Mouse (Mus musculus): ENCODE measurements around the gene Tiparp.

Gene Tiparp

GRCm38 (mm10) chr3:65529471-65530215, 1.4 kb downstream of the Tiparp start:
- DNase-seq: no peak

- DNase-seq: no peak
Observed at GRCm38 (mm10) chr3:65533014-65533413, 4.8 kb downstream of the Tiparp start.

- no peak for DNase-seq
Observed at GRCm38 (mm10) chr3:65533598-65533997, 5.4 kb downstream of the Tiparp start.

- no peak for DNase-seq
Observed at GRCm38 (mm10) chr3:65534488-65534887, 6.3 kb downstream of the Tiparp start.

GRCm38 (mm10) chr3:65535087-65535761, 7.0 kb downstream of the Tiparp start:
- DNase-seq: no peak

GRCm38 (mm10) chr3:65537288-65537687, 9.1 kb downstream of the Tiparp start:
- no peak for DNase-seq

- no peak for DNase-seq
Observed at GRCm38 (mm10) chr3:65540906-65541551, 12.8 kb downstream of the Tiparp start.

GRCm38 (mm10) chr3:65541552-65541935, 13.3 kb downstream of the Tiparp start:
- DNase-seq: no peak

GRCm38 (mm10) chr3:65549785-65550184, 21.6 kb downstream of the Tiparp start:
- DNase-seq: no peak

GRCm38 (mm10) chr3:65551065-65551464, 22.9 kb downstream of the Tiparp start:
- no peak for DNase-seq

- DNase-seq: no peak
Observed at GRCm38 (mm10) chr3:65554633-65555032, 26.4 kb downstream of the Tiparp start.

- DNase-seq: no peak
Observed at GRCm38 (mm10) chr3:65558679-65559078, 30.5 kb downstream of the Tiparp start.

- no peak for DNase-seq
Observed at GRCm38 (mm10) chr3:65562212-65562611, 34.0 kb downstream of the Tiparp start.

GRCm38 (mm10) chr3:65562694-65563093, 34.5 kb downstream of the Tiparp start:
- no peak for DNase-seq

GRCm38 (mm10) chr3:65563926-65564624, 35.9 kb downstream of the Tiparp start:
- no peak for DNase-seq

- no peak for DNase-seq
Observed at GRCm38 (mm10) chr3:65565632-65566300, 37.6 kb downstream of the Tiparp start.

- DNase-seq: no peak
Observed at GRCm38 (mm10) chr3:65569941-65570340, 41.7 kb downstream of the Tiparp start.

GRCm38 (mm10) chr3:65573516-65573915, 45.3 kb downstream of the Tiparp start:
- DNase-seq: no peak

- DNase-seq: no peak
Observed at GRCm38 (mm10) chr3:65577602-65578001, 49.4 kb downstream of the Tiparp start.

GRCm38 (mm10) chr3:65579260-65579921, 51.2 kb downstream of the Tiparp start:
- no peak for DNase-seq

- DNase-seq: no peak
Observed at GRCm38 (mm10) chr3:65581596-65581995, 53.4 kb downstream of the Tiparp start.

GRCm38 (mm10) chr3:65584329-65584728, 56.1 kb downstream of the Tiparp start:
- DNase-seq: no peak

Measured in spleen, adult 18-20 months (tissue).